Mouse (Mus musculus): ENCODE results near the gene Eno4. TPM values are rescaled to one million over a fixed set of nuclear protein-coding genes. Genes with fewer than 3 reads are reported as not detected.

The Eno4 gene
- polyA plus RNA-seq, 2 experiments, result 0.03 TPM; not detected in 1

DNA sequence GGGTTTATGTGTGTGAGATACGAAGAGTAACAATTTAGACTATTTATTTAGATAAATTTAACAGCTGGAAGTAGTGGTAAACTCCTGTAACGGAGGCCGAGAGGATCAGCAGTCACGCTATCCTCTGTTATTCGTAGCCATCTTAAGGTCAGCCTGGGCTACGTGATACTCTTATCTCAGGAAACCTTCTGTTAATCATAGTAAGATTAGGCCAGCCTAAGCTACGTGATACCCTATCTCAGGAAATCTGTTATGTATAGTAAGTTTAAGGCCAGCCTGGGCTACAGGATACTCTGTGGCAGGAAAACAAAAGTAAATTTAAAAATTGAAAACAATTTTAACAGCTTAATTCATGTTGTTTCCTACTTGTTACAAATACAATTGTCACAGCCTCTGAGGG, 2.7 kb downstream of the Eno4 start:
- no peaks in the 10 kb centered on the region for H3K27me3 ChIP-seq (ENCODE audit: control insufficient read depth, insufficient read depth, low read length)
- H3K4me1 ChIP-seq (replicated peaks; ENCODE audit: control insufficient read depth in 2 of 2, insufficient read depth in 2 of 2, low read length in 1 of 2), result peaks cover 0 to 7% of the 10 kb centered on the region in 2 experiments; a peak in 2 of 4 replicates
- H3K36me3 ChIP-seq (replicated peaks; ENCODE audit: control insufficient read depth, insufficient read depth, low read depth), result no peaks in the 10 kb centered on the region
- ATAC-seq (ENCODE audit: insufficient read depth) (no peak), DNase-seq (ENCODE audit: low read depth in 3 of 3, low spot score in 3 of 3) (no peak)
- no peak overlapping the region for H3K9ac ChIP-seq (replicated peaks)
- H3K9me3 ChIP-seq (ENCODE audit: control insufficient read depth, low read length), result no peaks in the 10 kb centered on the region
- no peak overlapping the region for H3K4me3 ChIP-seq (ENCODE audit: insufficient read depth in 1 of 2, low read depth in 2 of 2, low read length in 2 of 2)
- no peak overlapping the region for H3K4me2 ChIP-seq (ENCODE audit: low read depth)
- TF ChIP-seq EP300 (IDR thresholded peaks at IDR 0.05; ENCODE audit: low read depth) (no peak), CTCF (IDR thresholded peaks at IDR 0.05; ENCODE audit: low read depth) (no peak)
- 42% methylated on average over 7 of the region's 7 CpGs for WGBS (ENCODE audit: insufficient replicate concordance)
- H3K27ac ChIP-seq, result no peak overlapping the region

DNA sequence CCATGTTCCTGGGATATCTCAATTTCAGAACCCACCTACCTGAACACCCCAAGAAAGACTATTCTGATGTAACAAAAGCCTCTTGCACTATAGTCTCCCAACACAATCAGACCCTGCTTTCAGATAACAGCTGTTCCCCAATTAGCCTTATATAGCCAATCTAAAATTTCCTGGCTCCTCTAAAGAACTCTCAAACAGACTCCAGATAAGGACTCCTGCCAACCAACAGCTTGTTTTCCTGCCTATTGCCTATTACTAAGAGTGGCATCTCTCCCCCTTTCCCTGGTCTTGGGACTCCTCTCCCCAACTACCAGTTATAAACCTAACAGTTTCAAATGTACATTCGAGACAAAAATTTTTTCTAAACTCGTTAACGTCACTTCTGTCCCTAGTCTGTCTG, 8.3 kb downstream of the Eno4 start:
- no peaks in the 10 kb centered on the region for H3K4me1 ChIP-seq (replicated peaks; ENCODE audit: control insufficient read depth in 2 of 2, insufficient read depth in 2 of 2, low read length in 1 of 2)

DNA sequence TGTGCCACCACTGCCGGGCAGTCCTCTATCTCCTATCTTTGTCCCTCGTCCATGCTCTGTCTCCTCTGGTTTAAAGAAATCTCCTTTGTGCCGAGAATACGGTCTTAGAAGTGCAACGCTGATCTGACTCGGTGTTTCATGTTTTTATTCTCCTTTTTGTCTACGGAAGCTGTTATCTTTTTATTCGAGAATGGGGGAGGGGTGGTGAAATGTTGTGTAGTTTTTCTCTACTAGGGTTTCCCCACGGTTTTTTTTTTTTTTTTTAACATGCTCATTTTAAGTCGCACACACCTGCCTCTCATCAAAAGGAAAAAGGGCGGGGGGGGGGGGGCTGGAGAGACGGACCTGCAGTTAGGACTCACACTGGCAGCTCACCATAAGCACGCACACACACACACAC, 9.0 kb downstream of the Eno4 start:
- Histone ChIP-seq H3K9me3 (ENCODE audit: control insufficient read depth, low read length) (no peaks in the 10 kb centered on the region), H3K36me3 (replicated peaks; ENCODE audit: control insufficient read depth, insufficient read depth, low read depth) (no peaks in the 10 kb centered on the region), H3K27me3 (ENCODE audit: control insufficient read depth, insufficient read depth, low read length) (peaks cover 5% of the 10 kb centered on the region), H3K9ac (replicated peaks) (no peak overlapping the region), H3K4me1 (replicated peaks; ENCODE audit: control insufficient read depth in 2 of 2, insufficient read depth in 2 of 2, low read length in 1 of 2) (no peaks in the 10 kb centered on the region), H3K4me2 (ENCODE audit: low read depth) (no peak overlapping the region), H3K4me3 (ENCODE audit: insufficient read depth in 1 of 2, low read depth in 2 of 2, low read length in 2 of 2) (no peak overlapping the region), H3K27ac (no peak overlapping the region)
- no peak for DNase-seq (ENCODE audit: low read depth in 3 of 3, low spot score in 3 of 3)
- WGBS (ENCODE audit: insufficient replicate concordance), result 53% methylated on average over 12 of the region's 13 CpGs
- TF ChIP-seq EP300 (IDR thresholded peaks at IDR 0.05; ENCODE audit: low read depth) (no peak), CTCF (IDR thresholded peaks at IDR 0.05; ENCODE audit: low read depth) (no peak)
- no peak for ATAC-seq (ENCODE audit: insufficient read depth)

More for the DNA sequence above, 8.3 kb downstream of the Eno4 start:
- DNase-seq (ENCODE audit: low read depth in 3 of 3, low spot score in 3 of 3), result no peak
- no peak overlapping the region for H3K9ac ChIP-seq (replicated peaks)
- H3K9me3 ChIP-seq (ENCODE audit: control insufficient read depth, low read length), result no peaks in the 10 kb centered on the region
- no peak overlapping the region for H3K4me3 ChIP-seq (ENCODE audit: insufficient read depth in 1 of 2, low read depth in 2 of 2, low read length in 2 of 2)
- 60% methylated on average over 3 of the region's 3 CpGs for WGBS (ENCODE audit: insufficient replicate concordance)
- H3K27me3 ChIP-seq (ENCODE audit: control insufficient read depth, insufficient read depth, low read length), result peaks cover 5% of the 10 kb centered on the region
- TF ChIP-seq EP300 (IDR thresholded peaks at IDR 0.05; ENCODE audit: low read depth) (no peak), CTCF (IDR thresholded peaks at IDR 0.05; ENCODE audit: low read depth) (no peak)
- H3K36me3 ChIP-seq (replicated peaks; ENCODE audit: control insufficient read depth, insufficient read depth, low read depth), result no peaks in the 10 kb centered on the region
- H3K27ac ChIP-seq, result no peak overlapping the region
- H3K4me2 ChIP-seq (ENCODE audit: low read depth), result no peak overlapping the region
- ATAC-seq (ENCODE audit: insufficient read depth), result no peak

DNA sequence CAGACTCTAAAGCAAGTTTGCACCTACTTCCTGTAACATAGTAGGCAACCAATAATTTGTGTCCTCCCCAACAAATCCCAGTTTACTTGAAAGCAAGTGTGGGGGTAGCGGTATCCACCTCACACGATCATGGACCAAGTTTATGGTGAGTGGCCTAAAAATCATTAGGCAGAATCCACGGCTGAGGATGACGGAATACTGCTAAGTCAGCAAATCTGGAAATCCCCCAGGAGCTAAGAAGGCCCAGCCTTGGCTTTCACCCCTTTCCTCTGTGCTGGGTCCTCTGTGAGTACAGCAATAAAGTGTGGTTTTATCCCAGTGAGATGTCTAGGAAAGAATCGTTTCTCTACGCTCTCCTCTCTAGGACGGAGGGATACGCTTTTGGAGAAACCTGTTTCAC, 11.6 kb downstream of the Eno4 start:
- no peak overlapping the region for H3K4me3 ChIP-seq (ENCODE audit: insufficient read depth in 1 of 2, low read depth in 2 of 2, low read length in 2 of 2)
- no peak for TF ChIP-seq EP300 (IDR thresholded peaks at IDR 0.05; ENCODE audit: low read depth)
- no peak for TF ChIP-seq CTCF (IDR thresholded peaks at IDR 0.05; ENCODE audit: low read depth)
- ATAC-seq (ENCODE audit: insufficient read depth) (no peak), DNase-seq (ENCODE audit: low read depth in 3 of 3, low spot score in 3 of 3) (no peak)
- H3K27ac ChIP-seq, result no peak overlapping the region
- H3K27me3 ChIP-seq (ENCODE audit: control insufficient read depth, insufficient read depth, low read length), result peaks cover 5% of the 10 kb centered on the region
- H3K4me2 ChIP-seq (ENCODE audit: low read depth), result no peak overlapping the region
- no peak overlapping the region for H3K9ac ChIP-seq (replicated peaks)
- no peaks in the 10 kb centered on the region for H3K4me1 ChIP-seq (replicated peaks; ENCODE audit: control insufficient read depth in 2 of 2, insufficient read depth in 2 of 2, low read length in 1 of 2)
- no peaks in the 10 kb centered on the region for H3K36me3 ChIP-seq (replicated peaks; ENCODE audit: control insufficient read depth, insufficient read depth, low read depth)
- H3K9me3 ChIP-seq (ENCODE audit: control insufficient read depth, low read length), result no peaks in the 10 kb centered on the region
- 75% methylated on average over 8 of the region's 8 CpGs for WGBS (ENCODE audit: insufficient replicate concordance)

DNA sequence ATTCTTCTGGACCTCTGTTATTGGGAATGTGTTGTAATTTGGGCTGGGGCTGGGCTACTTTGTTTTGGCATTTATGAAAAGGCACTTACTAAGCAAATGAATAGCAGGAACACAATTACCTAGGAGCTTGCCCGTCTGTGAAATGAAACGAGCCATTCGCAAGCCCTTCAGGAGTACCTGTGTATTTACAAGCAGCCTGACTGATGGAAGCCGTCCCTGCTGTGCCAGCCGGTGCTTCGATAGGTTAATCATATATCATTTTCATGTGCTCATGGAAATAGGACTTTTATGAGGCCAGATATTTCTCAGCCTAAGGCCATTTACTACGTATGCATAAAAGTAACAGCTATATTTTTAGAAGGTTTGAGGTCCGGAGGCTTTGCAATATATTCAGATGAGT, 19.8 kb downstream of the Eno4 start:
- Histone ChIP-seq H3K4me3 (ENCODE audit: insufficient read depth in 1 of 2, low read depth in 2 of 2, low read length in 2 of 2) (no peak overlapping the region), H3K36me3 (replicated peaks; ENCODE audit: control insufficient read depth, insufficient read depth, low read depth) (no peaks in the 10 kb centered on the region), H3K4me2 (ENCODE audit: low read depth) (no peak overlapping the region), H3K9me3 (ENCODE audit: control insufficient read depth, low read length) (no peaks in the 10 kb centered on the region), H3K27me3 (ENCODE audit: control insufficient read depth, insufficient read depth, low read length) (no peaks in the 10 kb centered on the region), H3K27ac (no peak overlapping the region), H3K9ac (replicated peaks) (no peak overlapping the region), H3K4me1 (replicated peaks; ENCODE audit: control insufficient read depth in 2 of 2, insufficient read depth in 2 of 2, low read length in 1 of 2) (no peaks in the 10 kb centered on the region)
- no peak for ATAC-seq (ENCODE audit: insufficient read depth)
- DNase-seq (ENCODE audit: low read depth in 3 of 3, low spot score in 3 of 3), result no peak
- no peak for TF ChIP-seq CTCF (IDR thresholded peaks at IDR 0.05; ENCODE audit: low read depth)
- no peak for TF ChIP-seq EP300 (IDR thresholded peaks at IDR 0.05; ENCODE audit: low read depth)
- WGBS (ENCODE audit: insufficient replicate concordance), result 67% methylated on average over 8 of the region's 8 CpGs

Data from liver, embryonic 14.5 days (tissue).